15 mouse cellular contexts compared by ENCODE assay signal in genomic region chr14:25022523-25023269, GRCm38 (mm10).
DNase-seq lines count a peak whose midpoint lies in the region; ATAC-seq lines count a peak whose summit lies in the region.
"Had no signal": no experiment of that assay in that cellular context is flagged by ENCODE, and none has a peak within 500 bp of the region (broad histone marks: within the 10 kb centered on the region; RNA-seq: fewer than 3 reads in every experiment).

No protein-coding gene starts in this region.

- WGBS in limb, embryonic 12.5 days = 33% methylated on average over 15 of the region's 15 CpGs

- DNase-seq in embryo, embryonic 11 days = peak; percentile 48
- no peak for DNase-seq in embryo, embryonic 9.5 days (ENCODE audit: extremely low spot score)
- peak; percentile 23 for DNase-seq in right cerebral cortex, postnatal 25 days
- DNase-seq in right cerebral cortex, postnatal 4 days = no peak
- DNase-seq in lung, postnatal 25 days (ENCODE audit: low spot score) = no peak
- no peak for DNase-seq in left cerebral cortex, postnatal 10 days (ENCODE audit: extremely low spot score in 1 of 2, low spot score in 2 of 2)
- DNase-seq in ovary, postnatal 36 days (ENCODE audit: low spot score) = no peak
- DNase-seq: adrenal gland, adult 8-10 months; cerebellum, postnatal 36 days; heart, adult 11 months; heart, postnatal 14 days; kidney, postnatal 14 days; lung, adult 2 months had no signal

- H3K9ac ChIP-seq in limb, embryonic 12.5 days (replicated peaks) = no peak overlapping the region

- H3K4me2 ChIP-seq in limb, embryonic 12.5 days = no peak overlapping the region

- no peaks in the 10 kb centered on the region for H3K36me3 ChIP-seq in limb, embryonic 12.5 days

- no peaks in the 10 kb centered on the region for H3K9me3 ChIP-seq in limb, embryonic 12.5 days

- H3K4me1 ChIP-seq in limb, embryonic 12.5 days (replicated peaks) = peaks cover 55% of the 10 kb centered on the region

- ATAC-seq in limb, embryonic 12.5 days (ENCODE audit: insufficient number of reproducible peaks, insufficient read depth, low FRiP score, low TSS enrichment, low read depth) = no peak
- ATAC-seq: hindbrain, postnatal 0 days had no signal

- intact Hi-C loops in left cerebral cortex, postnatal 10 days (cut with DNase I) = no loop called here

- peak overlapping the region; percentile 86 for H3K27ac ChIP-seq in limb, embryonic 12.5 days
- H3K27ac ChIP-seq: hindbrain, postnatal 0 days had no signal

- H3K4me3 ChIP-seq in limb, embryonic 12.5 days (replicated peaks) = no peak overlapping the region

- no peaks in the 10 kb centered on the region for H3K27me3 ChIP-seq in limb, embryonic 12.5 days

Comparison
In these comparisons a context has a peak if more than half of its experiments do, and no peak if none do; other contexts are left out.
1. DNase-seq: peak in embryo, embryonic 11 days (single experiment) and right cerebral cortex, postnatal 25 days (single experiment); none in embryo, embryonic 9.5 days (single experiment), right cerebral cortex, postnatal 4 days (single experiment), lung, postnatal 25 days (single experiment), left cerebral cortex, postnatal 10 days (0 of 2) and ovary, postnatal 36 days (single experiment).